In genomic region chr11:80377712-80378451, GRCm38 (mm10) we compare ENCODE assay signal across 1 mouse cellular context.
TF ChIP-seq lines count a peak whose summit lies in the region.

Gene 5730455P16Rik, minus strand, starts transcription at chr11:80378034.

TF ChIP-seq in CH12.LX, 34 proteins besides CTCF, POLR2A, EP300 and RAD21 (continued from another document):
- no peak for TF ChIP-seq ZKSCAN1 (IDR thresholded peaks at IDR 0.05; ENCODE audit: borderline replicate concordance, low read depth, low read length)
- TF ChIP-seq PAX5 (IDR thresholded peaks at IDR 0.05; ENCODE audit: low read length): no peak
- peak; percentile 73 for TF ChIP-seq IRF4 (IDR thresholded peaks at IDR 0.05; ENCODE audit: low read depth, low read length)
- TF ChIP-seq MXI1 (IDR thresholded peaks at IDR 0.05; ENCODE audit: low read depth, low read length): peak; percentile 49; the same call in 1 of the 2 replicates
- TF ChIP-seq MAZ (IDR thresholded peaks at IDR 0.05; ENCODE audit: low read depth, low read length): no peak; the same call in none of the 2 replicates
- TF ChIP-seq KAT2A (IDR thresholded peaks at IDR 0.05; ENCODE audit: insufficient replicate concordance, low read length): peak; percentile 65; the same call in 1 of the 2 replicates
- no peak for TF ChIP-seq MAFK (IDR thresholded peaks at IDR 0.05; ENCODE audit: insufficient replicate concordance, low read length)
- TF ChIP-seq CHD1 (IDR thresholded peaks at IDR 0.05; ENCODE audit: low read depth, low read length): no peak
- peak; percentile 85 for TF ChIP-seq SIN3A (IDR thresholded peaks at IDR 0.05; ENCODE audit: low read length)
